Comparison of ENCODE assay signal across 8 mouse cellular contexts in genomic region chr14:57534961-57535360, GRCm38 (mm10). TPM values are rescaled to one million over a fixed set of nuclear protein-coding genes. Genes with fewer than 3 reads are reported as not detected.
A peak's percentile ranks its signal among the peaks of the same experiment; 100 is the strongest.
DNase-seq lines count a peak whose midpoint lies in the region; ATAC-seq and TF ChIP-seq lines count a peak whose summit lies in the region.

No protein-coding gene starts in this region.

- no peaks in the 10 kb centered on the region for H3K36me3 ChIP-seq in embryonic facial prominence, embryonic 13.5 days
- no peaks in the 10 kb centered on the region for H3K36me3 ChIP-seq in embryonic facial prominence, embryonic 10.5 days (replicated peaks)
- no peaks in the 10 kb centered on the region for H3K36me3 ChIP-seq in hindbrain, embryonic 13.5 days
- H3K36me3 ChIP-seq in midbrain, postnatal 0 days (ENCODE audit: insufficient read depth, low read length) = peaks cover 4% of the 10 kb centered on the region; the same call in 1 of the 2 replicates

- TF ChIP-seq CTCF in midbrain, postnatal 0 days (IDR thresholded peaks at IDR 0.05) = no peak

- H3K4me1 ChIP-seq in embryonic facial prominence, embryonic 13.5 days = peaks cover 29% of the 10 kb centered on the region
- peaks cover 28% of the 10 kb centered on the region for H3K4me1 ChIP-seq in embryonic facial prominence, embryonic 10.5 days
- peaks cover 39% of the 10 kb centered on the region for H3K4me1 ChIP-seq in hindbrain, embryonic 13.5 days (replicated peaks)
- H3K4me1 ChIP-seq in midbrain, postnatal 0 days (ENCODE audit: insufficient read depth, low read length) = peaks cover 15% of the 10 kb centered on the region; the same call in 1 of the 2 replicates

- WGBS in embryonic facial prominence, embryonic 13.5 days = 12% methylated on average over 8 of the region's 8 CpGs
- WGBS in embryonic facial prominence, embryonic 10.5 days = 10% methylated on average over 8 of the region's 8 CpGs
- WGBS in hindbrain, embryonic 13.5 days = 3% methylated on average over 8 of the region's 8 CpGs
- 14% methylated on average over 8 of the region's 8 CpGs for WGBS in midbrain, postnatal 0 days

- ATAC-seq in embryonic facial prominence, embryonic 13.5 days (ENCODE audit: insufficient number of reproducible peaks, insufficient read depth, low FRiP score, low TSS enrichment, low read depth) = no peak
- ATAC-seq in hindbrain, embryonic 13.5 days (ENCODE audit: low FRiP score) = peak; percentile 40; the same call in 1 of the 2 replicates
- ATAC-seq in midbrain, postnatal 0 days (ENCODE audit: low FRiP score) = no peak; the same call in 1 of the 2 replicates

- H3K27me3 ChIP-seq in embryonic facial prominence, embryonic 13.5 days = peaks cover 46% of the 10 kb centered on the region
- H3K27me3 ChIP-seq in embryonic facial prominence, embryonic 10.5 days (replicated peaks; ENCODE audit: low read depth, poor library complexity, severe bottlenecking) = peaks cover 59% of the 10 kb centered on the region
- peaks cover 35% of the 10 kb centered on the region for H3K27me3 ChIP-seq in hindbrain, embryonic 13.5 days
- no peaks in the 10 kb centered on the region for H3K27me3 ChIP-seq in midbrain, postnatal 0 days (ENCODE audit: insufficient read depth, low read length)

- no peak for DNase-seq in embryonic facial prominence, embryonic 10.5 days (ENCODE audit: low spot score)
- peak; percentile 27 for DNase-seq in NIH3T3 (ENCODE audit: low read depth)
- DNase-seq in gastrocnemius, adult 18-20 months (ENCODE audit: low spot score) = peak; percentile 68
- DNase-seq in midbrain, postnatal 0 days (ENCODE audit: low spot score) = peak; percentile 72
- no peak for DNase-seq in spleen, adult 18-20 months
- no peak for DNase-seq in right cerebral cortex, postnatal 4 days

- H3K4me2 ChIP-seq in embryonic facial prominence, embryonic 13.5 days = no peak overlapping the region; the same call in 1 of the 2 replicates
- H3K4me2 ChIP-seq in hindbrain, embryonic 13.5 days = no peak overlapping the region
- H3K4me2 ChIP-seq in midbrain, postnatal 0 days (ENCODE audit: low read depth, low read length, poor library complexity, severe bottlenecking) = no peak overlapping the region

- H3K9me3 ChIP-seq in embryonic facial prominence, embryonic 13.5 days = no peaks in the 10 kb centered on the region
- H3K9me3 ChIP-seq in embryonic facial prominence, embryonic 10.5 days = no peaks in the 10 kb centered on the region
- no peaks in the 10 kb centered on the region for H3K9me3 ChIP-seq in hindbrain, embryonic 13.5 days
- no peaks in the 10 kb centered on the region for H3K9me3 ChIP-seq in midbrain, postnatal 0 days (ENCODE audit: low read length)

- H3K4me3 ChIP-seq in embryonic facial prominence, embryonic 13.5 days = no peak overlapping the region
- no peak overlapping the region for H3K4me3 ChIP-seq in embryonic facial prominence, embryonic 10.5 days
- H3K4me3 ChIP-seq in hindbrain, embryonic 13.5 days = no peak overlapping the region
- H3K4me3 ChIP-seq in midbrain, postnatal 0 days (ENCODE audit: low read depth, low read length) = no peak overlapping the region

- 0 out of 2 replicates have a peak overlapping the region, but pooled peaks have one; percentile 36 for H3K9ac ChIP-seq in embryonic facial prominence, embryonic 13.5 days
- 0 out of 2 replicates have a peak overlapping the region, but pooled peaks have one; percentile 19 for H3K9ac ChIP-seq in hindbrain, embryonic 13.5 days
- H3K9ac ChIP-seq in midbrain, postnatal 0 days (replicated peaks; ENCODE audit: low read length, poor library complexity, severe bottlenecking) = no peak overlapping the region

- H3K27ac ChIP-seq in embryonic facial prominence, embryonic 13.5 days = no peak overlapping the region
- no peak overlapping the region for H3K27ac ChIP-seq in embryonic facial prominence, embryonic 10.5 days (replicated peaks)
- H3K27ac ChIP-seq in hindbrain, embryonic 13.5 days = 0 out of 2 replicates have a peak overlapping the region, but pooled peaks have one; percentile 23
- 0 out of 2 replicates have a peak overlapping the region, but pooled peaks have one; percentile 9 for H3K27ac ChIP-seq in midbrain, postnatal 0 days (ENCODE audit: low read depth, low read length)

RNA-seq across cellular contexts. Expression of gene Il17d, which starts 10.4 kb away (rescaled TPM):
- polyA plus RNA-seq in embryonic facial prominence, embryonic 13.5 days (2015; fragmentation: Nextera tagmentation; extraction: Ambion mirVana) = 3.5 and 4.5 TPM in 2 replicates
- polyA plus RNA-seq in embryonic facial prominence, embryonic 10.5 days (2016; fragmentation: Nextera tagmentation; extraction: Ambion mirVana) = 0.77 and 0.91 TPM in 2 replicates
- total RNA-seq in gastrocnemius, adult 18-20 months (2021) = 1 to 10 TPM; 1.4 to 1.6 TPM
- 3.8 and 4.0 TPM in 2 replicates for polyA plus RNA-seq in hindbrain, embryonic 13.5 days (2015; fragmentation: Nextera tagmentation; extraction: Ambion mirVana)
- 40.7 and 48.2 TPM in 2 replicates for total RNA-seq in midbrain, postnatal 0 days (2014; rRNA removed)
- polyA plus RNA-seq in midbrain, postnatal 0 days (2015; fragmentation: Nextera tagmentation; extraction: Ambion mirVana) = 7.0 and 8.3 TPM in 2 replicates

RNA-seq across cellular contexts. Expression of gene Eef1akmt1, which starts 36.5 kb away (rescaled TPM):
- 100 and 108 TPM in 2 replicates for polyA plus RNA-seq in embryonic facial prominence, embryonic 13.5 days (2015; fragmentation: Nextera tagmentation; extraction: Ambion mirVana)
- 107 and 112 TPM in 2 replicates for polyA plus RNA-seq in embryonic facial prominence, embryonic 10.5 days (2016; fragmentation: Nextera tagmentation; extraction: Ambion mirVana)
- total RNA-seq in gastrocnemius, adult 18-20 months (2021) = 10 to 100 TPM; 45.1 to 47.3 TPM
- polyA plus RNA-seq in hindbrain, embryonic 13.5 days (2015; fragmentation: Nextera tagmentation; extraction: Ambion mirVana) = 93.9 and 95.1 TPM in 2 replicates
- 26.2 and 39.2 TPM in 2 replicates for total RNA-seq in midbrain, postnatal 0 days (2014; rRNA removed)
- polyA plus RNA-seq in midbrain, postnatal 0 days (2015; fragmentation: Nextera tagmentation; extraction: Ambion mirVana) = 63.8 and 73.7 TPM in 2 replicates

Comparison
In these comparisons a context has a peak if more than half of its experiments do, and no peak if none do; other contexts are left out.
1. H3K27ac ChIP-seq: peak in hindbrain, embryonic 13.5 days (single experiment) and midbrain, postnatal 0 days (single experiment); none in embryonic facial prominence, embryonic 13.5 days (single experiment) and embryonic facial prominence, embryonic 10.5 days (single experiment).
2. DNase-seq: peak in NIH3T3 (single experiment), gastrocnemius, adult 18-20 months (single experiment) and midbrain, postnatal 0 days (single experiment); none in embryonic facial prominence, embryonic 10.5 days (single experiment), spleen, adult 18-20 months (0 of 2) and right cerebral cortex, postnatal 4 days (single experiment).